Mouse (Mus musculus) B cell, adult 67 days (primary cell): Measurements from ENCODE around the gene Ceacam1. TPM values are rescaled to one million over a fixed set of nuclear protein-coding genes. Genes with fewer than 3 reads are reported as not detected.

Experiments
- total RNA-seq, 2 experiments: library from RNA; stranded (reverse); gene quantifications; 4 replicates each; pipeline ENCODE4 v1.2.4; 2023

Gene Ceacam1
- 10 to 100 TPM; 61.2 to 62.6 TPM for total RNA-seq

GRCm38 (mm10) chr7:25477091-25477751 lies at the start of gene Ceacam1:
Gene Ceacam1 (minus strand): TSS chr7:25477603.

GRCm38 (mm10) chr7:25412833-25413441 lies 64.5 kb downstream of the Ceacam1 start, which contains the start of gene Cxcl17:
Gene Cxcl17 (minus strand): TSS chr7:25412886.

Other genes with a start within 250 kb of the Ceacam1 start
- gene Gsk3a, start 239.8 kb downstream of the Ceacam1 start, total RNA-seq: 10 to 100 TPM; 90.4 to 94.6 TPM
- gene Erf, start 226.8 kb downstream of the Ceacam1 start, total RNA-seq: 10 to 100 TPM; 19.0 to 23.4 TPM
- gene Cic, start 209.9 kb downstream of the Ceacam1 start, total RNA-seq: 100 to 1,000 TPM; 334 to 343 TPM
- 10 to 100 TPM; 56.9 to 65.6 TPM for gene Pafah1b3, start 179.6 kb downstream of the Ceacam1 start, total RNA-seq
- gene Prr19, start 176.2 kb downstream of the Ceacam1 start, total RNA-seq: under 1 TPM in 1 of 2 experiments, not detected in 1; 0.44 TPM
- not detected for gene Tmem145, start 171.5 kb downstream of the Ceacam1 start, total RNA-seq
- 1 to 10 TPM; 1.6 to 2.5 TPM for gene Megf8, start 160.4 kb downstream of the Ceacam1 start, total RNA-seq
- gene Cnfn, start 107.9 kb downstream of the Ceacam1 start, total RNA-seq: not detected
- gene Lipe, start 78.9 kb downstream of the Ceacam1 start, total RNA-seq: 10 to 100 TPM; 36.6 to 43.5 TPM
- not detected for gene Cxcl17, start 64.7 kb downstream of the Ceacam1 start, total RNA-seq
- gene Ceacam2, start 62.3 kb upstream of the Ceacam1 start, total RNA-seq: 10 to 100 TPM; 10.9 to 13.3 TPM
- gene Erich4, start 138.3 kb upstream of the Ceacam1 start, total RNA-seq: not detected
- gene Dmac2, start 141.8 kb upstream of the Ceacam1 start, total RNA-seq: 100 to 1,000 TPM; 110 to 124 TPM
- gene B3gnt8, start 149.1 kb upstream of the Ceacam1 start, total RNA-seq: 10 to 100 TPM; 45.7 to 52.2 TPM
- 10 to 100 TPM; 42.4 to 52.8 TPM for gene Bckdha, start 181.4 kb upstream of the Ceacam1 start, total RNA-seq
- gene Exosc5, start 181.6 kb upstream of the Ceacam1 start, total RNA-seq: 10 to 100 TPM; 85.2 to 85.3 TPM
- gene Tmem91, start 197.6 kb upstream of the Ceacam1 start, total RNA-seq: not detected
- gene B9d2, start 203.2 kb upstream of the Ceacam1 start, total RNA-seq: 10 to 100 TPM; 41.3 to 43.3 TPM
- 100 to 1,000 TPM; 312 to 326 TPM for gene Tgfb1, start 209.4 kb upstream of the Ceacam1 start, total RNA-seq
- 100 to 1,000 TPM; 104 to 109 TPM for gene Ccdc97, start 241.5 kb upstream of the Ceacam1 start, total RNA-seq